In genomic region chr9:110293254-110293718, GRCm38 (mm10) we compare ENCODE assay signal across 11 mouse cellular contexts. TPM values are rescaled to one million over a fixed set of nuclear protein-coding genes. Genes with fewer than 3 reads are reported as not detected.
DNase-seq lines count a peak whose midpoint lies in the region; ATAC-seq and TF ChIP-seq lines count a peak whose summit lies in the region.
"Had no signal": no experiment of that assay in that cellular context is flagged by ENCODE, and none has a peak within 500 bp of the region (broad histone marks: within the 10 kb centered on the region; RNA-seq: fewer than 3 reads in every experiment).

No protein-coding gene starts in this region.

- H3K27me3 ChIP-seq in heart, embryonic 11.5 days (ENCODE audit: control insufficient read depth, insufficient read depth, low read length) = no peaks in the 10 kb centered on the region
- H3K27me3 ChIP-seq in thymus, adult 2 months (ENCODE audit: control insufficient read depth, insufficient read depth, low read length) = no peaks in the 10 kb centered on the region
- H3K27me3 ChIP-seq: liver, embryonic 12.5 days had no signal

- TF ChIP-seq POLR2A in cortical plate, adult 2 months (IDR thresholded peaks at IDR 0.05; ENCODE audit: extremely low read depth, insufficient read depth, low read length) = no peak
- no peak for TF ChIP-seq POLR2A in thymus, adult 2 months (IDR thresholded peaks at IDR 0.05; ENCODE audit: control insufficient read depth, extremely low read depth, insufficient read depth, low read length, poor library complexity)

- no peaks in the 10 kb centered on the region for H3K4me1 ChIP-seq in heart, embryonic 11.5 days (ENCODE audit: control insufficient read depth, insufficient read depth, low read length)
- no peaks in the 10 kb centered on the region for H3K4me1 ChIP-seq in cortical plate, adult 2 months (ENCODE audit: control insufficient read depth, insufficient read depth, low read length)
- H3K4me1 ChIP-seq in thymus, adult 2 months (replicated peaks; ENCODE audit: control insufficient read depth, insufficient read depth, low read length) = no peaks in the 10 kb centered on the region
- H3K4me1 ChIP-seq: liver, embryonic 12.5 days had no signal

- H3K9ac ChIP-seq in heart, embryonic 11.5 days (ENCODE audit: low read depth, low read length) = no peak overlapping the region
- H3K9ac ChIP-seq: liver, embryonic 12.5 days had no signal

- H3K36me3 ChIP-seq in heart, embryonic 11.5 days (ENCODE audit: control insufficient read depth, insufficient read depth, low read length) = no peaks in the 10 kb centered on the region
- no peaks in the 10 kb centered on the region for H3K36me3 ChIP-seq in thymus, adult 2 months (ENCODE audit: control insufficient read depth, insufficient read depth, low read length)
- H3K36me3 ChIP-seq: liver, embryonic 12.5 days had no signal

- TF ChIP-seq CTCF in cortical plate, adult 2 months (IDR thresholded peaks at IDR 0.05; ENCODE audit: extremely low read depth, insufficient read depth, low read length) = no peak
- no peak for TF ChIP-seq CTCF in thymus, adult 2 months (IDR thresholded peaks at IDR 0.05; ENCODE audit: borderline replicate concordance, control insufficient read depth, extremely low read depth, insufficient read depth, low read length, poor library complexity)

- ATAC-seq in heart, embryonic 11.5 days (replicated peaks; ENCODE audit: insufficient number of reproducible peaks, low FRiP score, low TSS enrichment) = no peak
- ATAC-seq: liver, embryonic 12.5 days had no signal

- peak; percentile 78 for DNase-seq in heart, adult 11 months
- peak; percentile 36 to 40 for DNase-seq in left cerebral cortex, adult 8-10 months (ENCODE audit: low spot score in 2 of 2)
- peak; percentile 20 to 39 for DNase-seq in right cerebral cortex, adult 2 months (ENCODE audit: low spot score in 2 of 2)
- DNase-seq in ovary, adult 18-20 months (ENCODE audit: low spot score) = no peak
- no peak for DNase-seq in thymus, adult 2 months
- DNase-seq in thymus, adult 18-20 months = no peak
- DNase-seq: heart, adult 18-20 months had no signal

- no peaks in the 10 kb centered on the region for H3K9me3 ChIP-seq in heart, embryonic 11.5 days (replicated peaks; ENCODE audit: control insufficient read depth, low read length)
- H3K9me3 ChIP-seq: liver, embryonic 12.5 days had no signal

- 59% methylated on average over 12 of the region's 12 CpGs for WGBS in heart, embryonic 11.5 days (ENCODE audit: insufficient replicate concordance)
- 93% methylated on average over 12 of the region's 12 CpGs for WGBS in thymus, adult 2 months

- no peak overlapping the region for H3K4me2 ChIP-seq in heart, embryonic 11.5 days
- H3K4me2 ChIP-seq: liver, embryonic 12.5 days had no signal

- H3K4me3 ChIP-seq in heart, embryonic 11.5 days (ENCODE audit: low read depth, low read length) = no peak overlapping the region
- peak overlapping the region; percentile 7 for H3K4me3 ChIP-seq in cortical plate, adult 2 months (ENCODE audit: insufficient read depth, low read length)
- H3K4me3 ChIP-seq in thymus, adult 2 months (ENCODE audit: control insufficient read depth, insufficient read depth, low read length) = no peak overlapping the region
- H3K4me3 ChIP-seq: erythroblast, embryonic 14.5 days; liver, embryonic 12.5 days had no signal

- no peak overlapping the region for H3K27ac ChIP-seq in heart, embryonic 11.5 days (ENCODE audit: low read depth, low read length)
- no peak overlapping the region for H3K27ac ChIP-seq in cortical plate, adult 2 months (ENCODE audit: insufficient read depth, low read length)
- H3K27ac ChIP-seq in thymus, adult 2 months (ENCODE audit: control insufficient read depth, insufficient read depth, low read length) = no peak overlapping the region
- H3K27ac ChIP-seq: liver, embryonic 12.5 days had no signal

RNA-seq across cellular contexts. Expression of gene Elp6, which starts 11.7 kb away (rescaled TPM):
- polyA plus RNA-seq in heart, embryonic 11.5 days (2014; fragmentation: Nextera tagmentation; extraction: Ambion mirVana) = 17.4 and 18.7 TPM in 2 replicates
- polyA plus RNA-seq in cortical plate, adult 2 months (2012; rRNA removed) = 18.4 and 20.0 TPM in 2 replicates
- 10 to 100 TPM; 11.6 to 16.4 (median 14.1) TPM for total RNA-seq in left cerebral cortex, adult 8-10 months (2022)
- 21.0 and 26.9 TPM in 2 replicates for polyA plus RNA-seq in thymus, adult 2 months (2012; rRNA removed)

RNA-seq across cellular contexts. Expression of gene Scap, which starts 39.8 kb away (rescaled TPM):
- 14.4 and 16.0 TPM in 2 replicates for polyA plus RNA-seq in heart, embryonic 11.5 days (2014; fragmentation: Nextera tagmentation; extraction: Ambion mirVana)
- polyA plus RNA-seq in cortical plate, adult 2 months (2012; rRNA removed) = 41.7 and 44.6 TPM in 2 replicates
- 100 to 1,000 TPM in 2 of 4 experiments, 10 to 100 TPM in 2; 93.7 to 105 (median 99.7) TPM for total RNA-seq in left cerebral cortex, adult 8-10 months (2022)
- polyA plus RNA-seq in thymus, adult 2 months (2012; rRNA removed) = 67.0 and 87.1 TPM in 2 replicates

RNA-seq across cellular contexts. Expression of gene Cspg5, which starts 49.7 kb away (rescaled TPM):
- 0.66 and 1.3 TPM in 2 replicates for polyA plus RNA-seq in heart, embryonic 11.5 days (2014; fragmentation: Nextera tagmentation; extraction: Ambion mirVana)
- 382 and 388 TPM in 2 replicates for polyA plus RNA-seq in cortical plate, adult 2 months (2012; rRNA removed)
- 100 to 1,000 TPM; 360 to 411 (median 377) TPM for total RNA-seq in left cerebral cortex, adult 8-10 months (2022)
- polyA plus RNA-seq in thymus, adult 2 months (2012; rRNA removed) = 0.61 and 0.93 TPM in 2 replicates

Comparison
In these comparisons a context has a peak if more than half of its experiments do, and no peak if none do; other contexts are left out.
1. DNase-seq: peak in heart, adult 11 months (single experiment), left cerebral cortex, adult 8-10 months (2 of 2) and right cerebral cortex, adult 2 months (2 of 2); none in ovary, adult 18-20 months (single experiment), thymus, adult 2 months (single experiment) and thymus, adult 18-20 months (0 of 2).
2. RNA of gene Cspg5, which starts 49.7 kb away (polyA plus RNA-seq): 382 to 388 TPM in cortical plate, adult 2 months; 0.66 to 1.3 TPM in heart, embryonic 11.5 days and 0.61 to 0.93 TPM in thymus, adult 2 months; every median in the first group is over 100 times any median in the second.